Mouse (Mus musculus) cerebellum, adult 2 months (tissue): Measurements from ENCODE around the gene 4921507P07Rik.

Experiments used
- CTCF ChIP-seq: fragments of 200-500 bp; IDR thresholded peaks from 2 replicates; pipeline ENCODE4 v1.5.1; 2011; ENCODE audit warnings: low read depth, mild to moderate bottlenecking, control low read depth, low read length, moderate library complexity, borderline replicate concordance; ENCODE audit not compliant: insufficient read depth
- POLR2A ChIP-seq: fragments of 200-500 bp; IDR thresholded peaks from 2 replicates; pipeline ENCODE4 v1.6.1; 2011; ENCODE audit warnings: low read length, control low read depth, borderline replicate concordance; ENCODE audit not compliant: insufficient read depth

GRCm38 (mm10) chr6:50563651-50564050, 32.8 kb downstream of the 4921507P07Rik start:
- TF ChIP-seq POLR2A (no peak), CTCF (no peak)
